In the genomic region with DNA sequence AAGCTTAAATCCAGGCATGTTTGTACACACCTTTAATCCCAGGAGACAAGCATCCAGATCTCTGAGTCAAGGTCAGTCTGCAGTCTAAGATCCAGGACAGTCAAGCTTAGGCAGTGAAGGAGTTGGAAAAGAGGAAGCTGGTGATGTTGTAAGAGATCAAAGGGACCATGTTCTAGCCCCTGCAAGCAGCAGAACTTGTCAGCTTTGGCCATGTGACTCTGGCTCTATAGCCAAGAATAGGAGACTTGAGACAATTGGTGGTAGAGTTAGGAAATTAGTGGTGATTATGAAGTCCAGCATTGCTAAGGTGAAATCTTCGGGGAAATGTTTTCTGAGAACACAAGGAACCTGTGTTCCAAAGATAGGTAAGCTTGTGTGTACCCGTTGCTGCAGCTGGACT, we compare ENCODE assay signal across 17 mouse cellular contexts. TPM values are rescaled to one million over a fixed set of nuclear protein-coding genes. Genes with fewer than 3 reads are reported as not detected.
"Had no signal": no experiment of that assay in that cellular context is flagged by ENCODE, and none has a peak within 500 bp of the region (broad histone marks: within the 10 kb centered on the region; RNA-seq: fewer than 3 reads in every experiment).

No protein-coding gene starts in this region.

RNA-seq across cellular contexts. Expression of a gene that starts 6.0 kb away (rescaled TPM):
- total RNA-seq: megakaryocyte, adult 5-6 weeks; megakaryocyte-erythroid progenitor cell, adult 5-6 weeks; neutrophil, adult 5-6 weeks had no signal
- polyA plus RNA-seq: lung, embryonic 14.5 days; lung, embryonic 16.5 days; midbrain, embryonic 10.5 days; midbrain, embryonic 12.5 days; midbrain, embryonic 14.5 days; midbrain, embryonic 16.5 days; neural tube, embryonic 12.5 days; neural tube, embryonic 14.5 days; spleen, adult 2 months; stomach, embryonic 15.5 days; stomach, postnatal 0 days; testis, adult 2 months; thymus, adult 2 months; urinary bladder, adult 2 months had no signal

RNA-seq across cellular contexts. Expression of a gene that starts 18.4 kb away (rescaled TPM):
- total RNA-seq: megakaryocyte, adult 5-6 weeks; megakaryocyte-erythroid progenitor cell, adult 5-6 weeks; neutrophil, adult 5-6 weeks had no signal
- polyA plus RNA-seq: lung, embryonic 14.5 days; lung, embryonic 16.5 days; midbrain, embryonic 10.5 days; midbrain, embryonic 12.5 days; midbrain, embryonic 14.5 days; midbrain, embryonic 16.5 days; neural tube, embryonic 12.5 days; neural tube, embryonic 14.5 days; spleen, adult 2 months; stomach, embryonic 15.5 days; testis, adult 2 months; urinary bladder, adult 2 months had no signal
